Mouse (Mus musculus) heart, embryonic 13.5 days (tissue): ENCODE results near the gene Padi1. TPM values are rescaled to one million over a fixed set of nuclear protein-coding genes. Genes with fewer than 3 reads are reported as not detected.

Source experiments
- ATAC-seq: fragments of 200-750 bp; cut with Nextera tagmentation; 2 replicates; pipeline ENCODE4 v1.8.0; 2017; ENCODE audit warnings: moderate TSS enrichment; ENCODE audit not compliant: insufficient number of reproducible peaks, low FRiP score, low TSS enrichment; ENCODE audit errors: extremely low read depth
- H3K27ac ChIP-seq: fragments of 300-500 bp; sonication (generic); replicated peaks from 2 replicates; pipeline ENCODE4 v1.5.1; 2015; ENCODE audit warnings: moderate library complexity, mild to moderate bottlenecking, inconsistent platforms
- H3K27me3 ChIP-seq: fragments of 300-500 bp; sonication (generic); replicated peaks from 2 replicates; pipeline ENCODE4 v1.6.1; 2015; ENCODE audit warnings: mild to moderate bottlenecking, inconsistent platforms
- H3K36me3 ChIP-seq: fragments of 300-500 bp; sonication (generic); 2 replicates; pipeline ENCODE4 v1.6.1; 2015; ENCODE audit warnings: mild to moderate bottlenecking, inconsistent platforms
- H3K4me1 ChIP-seq: fragments of 300-500 bp; sonication (generic); 2 replicates; pipeline ENCODE4 v1.6.1; 2015; ENCODE audit warnings: inconsistent platforms
- H3K4me2 ChIP-seq: fragments of 300-500 bp; sonication (generic); 2 replicates; pipeline ENCODE4 v1.6.1; 2015; ENCODE audit warnings: inconsistent platforms, mild to moderate bottlenecking, moderate library complexity
- H3K4me3 ChIP-seq: fragments of 300-500 bp; sonication (generic); 2 replicates; pipeline ENCODE4 v1.5.1; 2015; ENCODE audit warnings: moderate library complexity, mild to moderate bottlenecking, inconsistent platforms
- H3K9ac ChIP-seq: fragments of 300-500 bp; sonication (generic); 2 replicates; pipeline ENCODE4 v1.6.1; 2015; ENCODE audit warnings: inconsistent platforms, mild to moderate bottlenecking, moderate library complexity
- H3K9me3 ChIP-seq: fragments of 300-500 bp; sonication (generic); 2 replicates; pipeline ENCODE4 v1.6.1; 2016; ENCODE audit warnings: inconsistent platforms
- WGBS: fragments of 180-500 bp; shearing (Covaris S2); methylation state at CpG from one replicate; pipeline ENCODE4 v1.1.7; 2015; ENCODE audit warnings: mixed read lengths; 5-methylcytosine and 5-hydroxymethylcytosine counted together
- polyA plus RNA-seq: library from polyadenylated mRNA; unstranded; fragments of >200 nt; fragmentation: Nextera tagmentation; extraction: Ambion mirVana; gene quantifications from 2 replicates; pipeline ENCODE4 v1.2.1, GENCODE M21; 2015

Gene Padi1
- polyA plus RNA-seq = 0.12 and 0.18 TPM in 2 replicates

- peaks cover 18% of the 10 kb centered on the region for H3K27me3 ChIP-seq
- 72% methylated on average over 6 of the region's 6 CpGs for WGBS
- no peak within 1 kb of the TSS for H3K4me3 ChIP-seq
- peaks cover 10% of the 10 kb centered on the region; the same call in 1 of the 2 replicates for H3K4me1 ChIP-seq
- H3K36me3 ChIP-seq = no peaks in the 10 kb centered on the region
- no peak within 1 kb of the TSS for H3K4me2 ChIP-seq
- no peaks in the 10 kb centered on the region for H3K9me3 ChIP-seq
- no peak within 1 kb of the TSS for H3K27ac ChIP-seq
- no peak for ATAC-seq
- no peak within 1 kb of the TSS for H3K9ac ChIP-seq
Observed at GRCm38 (mm10) chr4:140845666-140846065, at the start of gene Padi1. TSS of gene Padi1 (minus strand) at chr4:140845778.

GRCm38 (mm10) chr4:140892163-140892530 is 46.6 kb upstream of the Padi1 start:
- ATAC-seq = no peak
- no peak overlapping the region for H3K9ac ChIP-seq
- H3K36me3 ChIP-seq = no peaks in the 10 kb centered on the region
- no peak overlapping the region for H3K4me2 ChIP-seq
- no peaks in the 10 kb centered on the region for H3K4me1 ChIP-seq
- peaks cover 15% of the 10 kb centered on the region for H3K9me3 ChIP-seq
- H3K27me3 ChIP-seq = no peaks in the 10 kb centered on the region
- no peak overlapping the region for H3K27ac ChIP-seq
- H3K4me3 ChIP-seq = no peak overlapping the region
- whole genome bisulfite sequencing = 48% methylated on average over 1 of the region's 1 CpGs

GRCm38 (mm10) chr4:140891525-140892162 is 46.1 kb upstream of the Padi1 start:
- Histone ChIP-seq H3K9ac (no peak overlapping the region), H3K4me3 (no peak overlapping the region), H3K4me2 (no peak overlapping the region), H3K4me1 (no peaks in the 10 kb centered on the region), H3K36me3 (no peaks in the 10 kb centered on the region), H3K27ac (no peak overlapping the region), H3K27me3 (no peaks in the 10 kb centered on the region), H3K9me3 (peaks cover 15% of the 10 kb centered on the region)
- ATAC-seq = no peak
- 84% methylated on average over 14 of the region's 14 CpGs for WGBS

GRCm38 (mm10) chr4:140883852-140884251 is 38.3 kb upstream of the Padi1 start:
- H3K4me1 ChIP-seq = no peaks in the 10 kb centered on the region
- 34% methylated on average over 4 of the region's 4 CpGs for WGBS
- ATAC-seq = no peak

GRCm38 (mm10) chr4:140882981-140883380 is 37.4 kb upstream of the Padi1 start:
- Histone ChIP-seq H3K27me3 (no peaks in the 10 kb centered on the region), H3K9ac (no peak overlapping the region), H3K4me2 (no peak overlapping the region), H3K9me3 (0 out of 2 replicates have a peak, but pooled peaks cover 6% of the 10 kb centered on the region), H3K27ac (no peak overlapping the region), H3K36me3 (no peaks in the 10 kb centered on the region), H3K4me1 (no peaks in the 10 kb centered on the region), H3K4me3 (no peak overlapping the region)
- 98% methylated on average over 3 of the region's 3 CpGs for WGBS
- no peak for ATAC-seq

More at GRCm38 (mm10) chr4:140883852-140884251, 38.3 kb upstream of the Padi1 start:
- Histone ChIP-seq H3K4me3 (no peak overlapping the region), H3K4me2 (no peak overlapping the region), H3K9ac (no peak overlapping the region), H3K27ac (no peak overlapping the region), H3K9me3 (0 out of 2 replicates have a peak, but pooled peaks cover 6% of the 10 kb centered on the region), H3K36me3 (no peaks in the 10 kb centered on the region), H3K27me3 (no peaks in the 10 kb centered on the region)

- Histone ChIP-seq H3K4me1 (no peaks in the 10 kb centered on the region), H3K4me3 (no peak overlapping the region), H3K27me3 (peaks cover 3% of the 10 kb centered on the region; the same call in 1 of the 2 replicates), H3K9me3 (0 out of 2 replicates have a peak, but pooled peaks cover 6% of the 10 kb centered on the region), H3K4me2 (no peak overlapping the region), H3K9ac (no peak overlapping the region), H3K36me3 (no peaks in the 10 kb centered on the region), H3K27ac (no peak overlapping the region)
- 64% methylated on average over 4 of the region's 4 CpGs for WGBS
- no peak for ATAC-seq
Observed at GRCm38 (mm10) chr4:140882365-140882764, 36.8 kb upstream of the Padi1 start.

- H3K4me1 ChIP-seq = no peaks in the 10 kb centered on the region
- H3K9ac ChIP-seq = no peak overlapping the region
- ATAC-seq = no peak
- peaks cover 4% of the 10 kb centered on the region for H3K27me3 ChIP-seq
- H3K4me3 ChIP-seq = no peak overlapping the region
- 0 out of 2 replicates have a peak, but pooled peaks cover 6% of the 10 kb centered on the region for H3K9me3 ChIP-seq
- no peak overlapping the region for H3K27ac ChIP-seq
- H3K4me2 ChIP-seq = no peak overlapping the region
- H3K36me3 ChIP-seq = no peaks in the 10 kb centered on the region
- WGBS = 83% methylated on average over 13 of the region's 13 CpGs
Observed at GRCm38 (mm10) chr4:140881771-140882170, 36.2 kb upstream of the Padi1 start.

GRCm38 (mm10) chr4:140881026-140881670 is 35.6 kb upstream of the Padi1 start:
- WGBS = 80% methylated on average over 8 of the region's 8 CpGs
- Histone ChIP-seq H3K9me3 (0 out of 2 replicates have a peak, but pooled peaks cover 6% of the 10 kb centered on the region), H3K4me1 (no peaks in the 10 kb centered on the region), H3K4me2 (no peak overlapping the region), H3K9ac (no peak overlapping the region), H3K36me3 (no peaks in the 10 kb centered on the region), H3K27me3 (peaks cover 4% of the 10 kb centered on the region), H3K27ac (no peak overlapping the region), H3K4me3 (no peak overlapping the region)
- no peak for ATAC-seq

GRCm38 (mm10) chr4:140880207-140880606 is 34.6 kb upstream of the Padi1 start:
- Histone ChIP-seq H3K4me3 (no peak overlapping the region), H3K4me1 (no peaks in the 10 kb centered on the region), H3K36me3 (no peaks in the 10 kb centered on the region), H3K9me3 (0 out of 2 replicates have a peak, but pooled peaks cover 6% of the 10 kb centered on the region), H3K9ac (no peak overlapping the region), H3K27me3 (peaks cover 4% of the 10 kb centered on the region), H3K4me2 (no peak overlapping the region), H3K27ac (no peak overlapping the region)
- ATAC-seq = no peak
- 70% methylated on average over 3 of the region's 3 CpGs for WGBS

- H3K4me2 ChIP-seq = no peak overlapping the region
- H3K27me3 ChIP-seq = peaks cover 4% of the 10 kb centered on the region
- H3K4me1 ChIP-seq = no peaks in the 10 kb centered on the region
- 64% methylated on average over 4 of the region's 4 CpGs for WGBS
- peaks cover 5% of the 10 kb centered on the region; the same call in 1 of the 2 replicates for H3K9me3 ChIP-seq
- ATAC-seq = no peak
- H3K9ac ChIP-seq = no peak overlapping the region
- no peak overlapping the region for H3K4me3 ChIP-seq
- H3K36me3 ChIP-seq = no peaks in the 10 kb centered on the region
- no peak overlapping the region for H3K27ac ChIP-seq
Observed at GRCm38 (mm10) chr4:140879739-140880138, 34.2 kb upstream of the Padi1 start.

GRCm38 (mm10) chr4:140879116-140879515 is 33.5 kb upstream of the Padi1 start:
- H3K27ac ChIP-seq = no peak overlapping the region
- H3K4me1 ChIP-seq = no peaks in the 10 kb centered on the region
- no peak for ATAC-seq
- no peak overlapping the region for H3K9ac ChIP-seq
- 81% methylated on average over 6 of the region's 6 CpGs for WGBS
- peaks cover 3% of the 10 kb centered on the region; the same call in 1 of the 2 replicates for H3K9me3 ChIP-seq
- H3K27me3 ChIP-seq = peaks cover 4% of the 10 kb centered on the region
- H3K36me3 ChIP-seq = no peaks in the 10 kb centered on the region
- no peak overlapping the region for H3K4me3 ChIP-seq
- no peak overlapping the region for H3K4me2 ChIP-seq
